Mouse (Mus musculus) midbrain, postnatal 0 days (tissue): ENCODE results near the gene Nup107. TPM values are rescaled to one million over a fixed set of nuclear protein-coding genes. Genes with fewer than 3 reads are reported as not detected.

ENCODE experiments used
- ATAC-seq: fragments of 200-750 bp; cut with Nextera tagmentation; 2 replicates; pipeline ENCODE4 v1.8.0; 2017; ENCODE audit warnings: moderate number of reproducible peaks, mild to moderate bottlenecking, moderate TSS enrichment, moderate library complexity; ENCODE audit not compliant: low FRiP score
- DNase-seq: peaks from one replicate; pipeline ENCODE4 v3.0.0-alpha.2; 2015; ENCODE audit warnings: low spot score
- H3K27ac ChIP-seq: fragments of 300-500 bp; sonication (generic); 2 replicates; pipeline ENCODE4 v1.5.1; 2014; ENCODE audit warnings: low read depth, mild to moderate bottlenecking, low read length, mixed read lengths
- H3K27me3 ChIP-seq: fragments of 300-500 bp; sonication (generic); 2 replicates; pipeline ENCODE4 v1.6.1; 2014; ENCODE audit warnings: low read length, control low read depth, mixed read lengths; ENCODE audit not compliant: insufficient read depth
- H3K36me3 ChIP-seq: fragments of 300-500 bp; sonication (generic); 2 replicates; pipeline ENCODE4 v1.6.1; 2014; ENCODE audit warnings: low read length, control low read depth, mixed read lengths; ENCODE audit not compliant: insufficient read depth
- H3K4me1 ChIP-seq: fragments of 300-500 bp; sonication (generic); 2 replicates; pipeline ENCODE4 v1.6.1; 2014; ENCODE audit warnings: mild to moderate bottlenecking, control low read depth, antibody characterized with exemption, low read length, mixed read lengths; ENCODE audit not compliant: insufficient read depth
- H3K4me2 ChIP-seq: fragments of 300-500 bp; sonication (generic); 2 replicates; pipeline ENCODE4 v1.6.1; 2014; ENCODE audit warnings: low read depth, mild to moderate bottlenecking, low read length, mixed read lengths; ENCODE audit not compliant: poor library complexity, severe bottlenecking
- H3K4me3 ChIP-seq: fragments of 300-500 bp; sonication (generic); 2 replicates; pipeline ENCODE4 v1.5.1; 2014; ENCODE audit warnings: low read depth, mild to moderate bottlenecking, low read length, moderate library complexity
- H3K9ac ChIP-seq: fragments of 300-500 bp; sonication (generic); replicated peaks from 2 replicates; pipeline ENCODE4 v1.6.1; 2014; ENCODE audit warnings: mild to moderate bottlenecking, low read length, moderate library complexity, mixed read lengths; ENCODE audit not compliant: poor library complexity, severe bottlenecking
- H3K9me3 ChIP-seq: fragments of 300-500 bp; sonication (generic); 2 replicates; pipeline ENCODE4 v1.6.1; 2016; ENCODE audit warnings: low read length, control low read depth
- CTCF ChIP-seq: IDR thresholded peaks from 2 replicates; pipeline ENCODE4 v1.5.1; 2016; ENCODE audit warnings: antibody characterized with exemption, mild to moderate bottlenecking
- WGBS: fragments of 180-500 bp; shearing (Covaris S2); extraction: QIAGEN DNeasy Blood & Tissue Kit; methylation state at CpG from one replicate; pipeline ENCODE4 v1.1.7; 2014; 5-methylcytosine and 5-hydroxymethylcytosine counted together
- polyA plus RNA-seq: library from polyadenylated mRNA; unstranded; fragments of >200 nt; fragmentation: Nextera tagmentation; extraction: Ambion mirVana; gene quantifications from 2 replicates; pipeline ENCODE4 v1.2.1, GENCODE M21; 2015
- total RNA-seq: library from RNA; depleted of rRNA; stranded (reverse); fragments of >200 nt; gene quantifications from 2 replicates; pipeline ENCODE4 v1.2.3, GENCODE M21; 2014

Nup107 gene
- total and polyA plus RNA-seq, 2 experiments from 2014 or later = 14.0 to 16.7 TPM

DNA sequence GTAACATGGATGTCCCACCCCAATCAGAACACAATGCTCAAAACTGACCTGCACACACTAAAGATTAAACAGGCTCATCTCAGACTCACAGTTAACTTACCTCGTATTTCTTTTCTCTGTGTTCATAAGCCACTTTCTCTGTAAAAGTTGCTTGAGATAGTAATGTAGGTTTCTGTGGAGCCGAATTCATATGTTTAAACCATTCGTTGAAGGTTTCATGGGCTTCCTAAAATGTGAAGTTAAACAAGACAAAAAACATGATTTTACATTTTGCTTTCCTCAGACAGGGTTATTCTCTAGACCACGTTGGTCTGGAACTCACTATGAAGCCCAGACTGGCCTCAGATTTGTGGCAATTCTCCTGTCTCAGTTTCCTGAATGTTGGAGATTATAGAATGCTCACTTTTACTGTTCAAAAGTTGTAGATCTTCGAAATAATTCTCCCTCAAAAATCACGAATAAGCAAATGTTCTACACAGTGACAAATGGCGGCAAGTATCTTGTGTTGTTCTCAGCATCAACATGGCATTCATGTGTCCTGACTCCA, 34.6 kb downstream of the Nup107 start:
- Histone ChIP-seq H3K4me3 (no peak overlapping the region), H3K9ac (no peak overlapping the region), H3K27ac (no peak overlapping the region), H3K9me3 (no peaks in the 10 kb centered on the region), H3K36me3 (peaks cover 62% of the 10 kb centered on the region), H3K4me1 (no peaks in the 10 kb centered on the region), H3K4me2 (no peak overlapping the region), H3K27me3 (no peaks in the 10 kb centered on the region)
- TF ChIP-seq CTCF = no peak
- 98% methylated on average over 7 of the region's 7 CpGs for WGBS
- ATAC-seq (no peak), DNase-seq (no peak)

GRCm38 (mm10) chr10:117757259-117757658, 35.2 kb downstream of the Nup107 start:
- DNase-seq (no peak), ATAC-seq (no peak)
- WGBS = 100% methylated on average over 1 of the region's 1 CpGs
- no peak overlapping the region for H3K9ac ChIP-seq
- no peaks in the 10 kb centered on the region for H3K4me1 ChIP-seq
- H3K4me2 ChIP-seq = no peak overlapping the region
- no peaks in the 10 kb centered on the region for H3K27me3 ChIP-seq
- H3K27ac ChIP-seq = no peak overlapping the region
- H3K36me3 ChIP-seq = peaks cover 62% of the 10 kb centered on the region
- H3K4me3 ChIP-seq = no peak overlapping the region
- TF ChIP-seq CTCF = no peak
- no peaks in the 10 kb centered on the region for H3K9me3 ChIP-seq

GRCm38 (mm10) chr10:117756784-117757183, 35.7 kb downstream of the Nup107 start:
- Histone ChIP-seq H3K27ac (no peak overlapping the region), H3K9me3 (no peaks in the 10 kb centered on the region), H3K9ac (no peak overlapping the region), H3K4me2 (no peak overlapping the region), H3K36me3 (peaks cover 62% of the 10 kb centered on the region), H3K4me1 (no peaks in the 10 kb centered on the region), H3K4me3 (no peak overlapping the region), H3K27me3 (no peaks in the 10 kb centered on the region)
- 95% methylated on average over 5 of the region's 5 CpGs for WGBS
- ATAC-seq (no peak), DNase-seq (no peak)
- no peak for TF ChIP-seq CTCF

- H3K9me3 ChIP-seq = no peaks in the 10 kb centered on the region
- H3K36me3 ChIP-seq = peaks cover 59% of the 10 kb centered on the region
- 94% methylated on average over 11 of the region's 11 CpGs for WGBS
- no peaks in the 10 kb centered on the region for H3K27me3 ChIP-seq
- H3K9ac ChIP-seq = no peak overlapping the region
- no peak for TF ChIP-seq CTCF
- ATAC-seq (no peak), DNase-seq (no peak)
- H3K4me2 ChIP-seq = no peak overlapping the region
- no peak overlapping the region for H3K27ac ChIP-seq
- H3K4me3 ChIP-seq = no peak overlapping the region
- H3K4me1 ChIP-seq = no peaks in the 10 kb centered on the region
These were observed 36.6 kb downstream of the Nup107 start for GRCm38 (mm10) chr10:117755799-117756467.

GRCm38 (mm10) chr10:117755086-117755798, 37.3 kb downstream of the Nup107 start:
- no peaks in the 10 kb centered on the region for H3K9me3 ChIP-seq
- H3K4me2 ChIP-seq = no peak overlapping the region
- WGBS = 94% methylated on average over 13 of the region's 13 CpGs
- H3K36me3 ChIP-seq = peaks cover 53% of the 10 kb centered on the region
- DNase-seq (no peak), ATAC-seq (no peak)
- TF ChIP-seq CTCF = no peak
- no peaks in the 10 kb centered on the region for H3K4me1 ChIP-seq
- no peaks in the 10 kb centered on the region for H3K27me3 ChIP-seq
- H3K9ac ChIP-seq = no peak overlapping the region
- H3K4me3 ChIP-seq = no peak overlapping the region
- H3K27ac ChIP-seq = no peak overlapping the region

DNA sequence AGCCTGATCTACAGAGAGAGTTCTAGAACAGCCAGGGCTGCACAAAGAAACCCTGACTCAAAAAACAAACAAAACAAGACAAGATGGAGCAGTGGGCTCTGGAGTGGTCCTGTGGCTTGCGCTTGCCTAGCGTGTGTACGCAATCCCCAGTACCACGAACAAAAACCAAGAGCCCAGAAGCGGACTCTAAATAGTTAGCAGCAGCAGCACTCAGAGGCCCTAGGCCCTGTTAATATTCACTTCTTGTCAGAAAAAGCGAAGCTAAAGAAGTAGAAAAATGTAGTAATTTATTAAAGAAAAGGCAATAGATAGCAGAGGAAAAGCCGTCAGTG, 37.9 kb downstream of the Nup107 start:
- Histone ChIP-seq H3K4me2 (no peak overlapping the region), H3K9ac (no peak overlapping the region), H3K9me3 (no peaks in the 10 kb centered on the region), H3K4me1 (no peaks in the 10 kb centered on the region), H3K36me3 (peaks cover 49% of the 10 kb centered on the region), H3K4me3 (no peak overlapping the region), H3K27ac (no peak overlapping the region), H3K27me3 (no peaks in the 10 kb centered on the region)
- no peak for ATAC-seq
- no peak for TF ChIP-seq CTCF
- no peak for DNase-seq
- 97% methylated on average over 7 of the region's 7 CpGs for WGBS
